Mouse (Mus musculus) forelimb bud, embryonic 11.5 days (tissue): ENCODE measurements at regions not wholly inside any gene's neighbourhood (a gene's known extent, or its start where the extent isn't known, plus 50 kb on each side); places are given as distances from the start of the nearest gene placed in this dataset.

Experiments
- DNase-seq: peaks from one replicate; pipeline ENCODE4 v3.0.0-alpha.2; 2012; ENCODE audit warnings: low read depth, low spot score

GRCm38 (mm10) chr1:128826419-128826818 is 234.3 kb upstream of the Cxcr4 start:
- no peak for DNase-seq

- no peak for DNase-seq
These were observed 233.0 kb upstream of the Cxcr4 start for GRCm38 (mm10) chr1:128824916-128825683.

- DNase-seq = peak; percentile 61
These were observed 232.1 kb upstream of the Cxcr4 start for GRCm38 (mm10) chr1:128824235-128824634.

- no peak for DNase-seq
These were observed 229.9 kb upstream of the Cxcr4 start for GRCm38 (mm10) chr1:128821991-128822390.

GRCm38 (mm10) chr1:128820527-128820926 is 228.4 kb upstream of the Cxcr4 start:
- no peak for DNase-seq

- no peak for DNase-seq
These were observed 227.5 kb upstream of the Cxcr4 start for GRCm38 (mm10) chr1:128819611-128820010.

- no peak for DNase-seq
These were observed 221.3 kb upstream of the Cxcr4 start for GRCm38 (mm10) chr1:128813379-128813778.

- DNase-seq = no peak
These were observed 218.8 kb upstream of the Cxcr4 start for GRCm38 (mm10) chr1:128810860-128811259.

- DNase-seq = no peak
These were observed 218.0 kb upstream of the Cxcr4 start for GRCm38 (mm10) chr1:128810094-128810493.

GRCm38 (mm10) chr1:128809601-128810000 is 217.5 kb upstream of the Cxcr4 start:
- DNase-seq = no peak

- DNase-seq = no peak
These were observed 216.5 kb upstream of the Cxcr4 start for GRCm38 (mm10) chr1:128808599-128808998.

GRCm38 (mm10) chr1:128805687-128806653 is 213.9 kb upstream of the Cxcr4 start:
- DNase-seq = no peak

- no peak for DNase-seq
These were observed 211.5 kb upstream of the Cxcr4 start for GRCm38 (mm10) chr1:128803433-128804060.

- DNase-seq = no peak
These were observed 211.0 kb upstream of the Cxcr4 start for GRCm38 (mm10) chr1:128803058-128803432.

- no peak for DNase-seq
These were observed 206.6 kb upstream of the Cxcr4 start for GRCm38 (mm10) chr1:128798721-128799120.

GRCm38 (mm10) chr1:128795654-128796053 is 203.6 kb upstream of the Cxcr4 start:
- no peak for DNase-seq

- no peak for DNase-seq
These were observed 198.8 kb upstream of the Cxcr4 start for GRCm38 (mm10) chr1:128790881-128791280.

- DNase-seq = no peak
These were observed 197.7 kb upstream of the Cxcr4 start for GRCm38 (mm10) chr1:128789567-128790335.

- DNase-seq = no peak
These were observed 196.1 kb upstream of the Cxcr4 start for GRCm38 (mm10) chr1:128788227-128788626.

GRCm38 (mm10) chr1:128786941-128787569 is 195.0 kb upstream of the Cxcr4 start:
- no peak for DNase-seq

GRCm38 (mm10) chr1:128782286-128782685 is 190.2 kb upstream of the Cxcr4 start:
- DNase-seq = no peak
